Mouse (Mus musculus) frontal cortex, adult 2 months (tissue): ENCODE results near the gene Lgals3bp. TPM values are rescaled to one million over a fixed set of nuclear protein-coding genes. Genes with fewer than 3 reads are reported as not detected.
A peak's percentile ranks its signal among the peaks of the same experiment; 100 is the strongest.
"Not testable (repeated sequence)": the region's sequence is repeated elsewhere in the genome, so short reads cannot be mapped to it uniquely, and the experiment has no call there.

Experiments used
- DNase-seq, 2 experiments: peaks; one replicate each; pipeline ENCODE4 v3.0.0; 2022; ENCODE audit warnings: low spot score in 1 of 2; ENCODE audit errors: extremely low spot score in 1 of 2
- polyA plus RNA-seq: library from polyadenylated mRNA; depleted of rRNA; stranded (reverse); fragments of >200 nt; gene quantifications from 2 replicates; pipeline ENCODE4 v1.2.3, GENCODE M21; 2012

Lgals3bp gene
- polyA plus RNA-seq, 1 experiment, result 38.5 TPM

DNA sequence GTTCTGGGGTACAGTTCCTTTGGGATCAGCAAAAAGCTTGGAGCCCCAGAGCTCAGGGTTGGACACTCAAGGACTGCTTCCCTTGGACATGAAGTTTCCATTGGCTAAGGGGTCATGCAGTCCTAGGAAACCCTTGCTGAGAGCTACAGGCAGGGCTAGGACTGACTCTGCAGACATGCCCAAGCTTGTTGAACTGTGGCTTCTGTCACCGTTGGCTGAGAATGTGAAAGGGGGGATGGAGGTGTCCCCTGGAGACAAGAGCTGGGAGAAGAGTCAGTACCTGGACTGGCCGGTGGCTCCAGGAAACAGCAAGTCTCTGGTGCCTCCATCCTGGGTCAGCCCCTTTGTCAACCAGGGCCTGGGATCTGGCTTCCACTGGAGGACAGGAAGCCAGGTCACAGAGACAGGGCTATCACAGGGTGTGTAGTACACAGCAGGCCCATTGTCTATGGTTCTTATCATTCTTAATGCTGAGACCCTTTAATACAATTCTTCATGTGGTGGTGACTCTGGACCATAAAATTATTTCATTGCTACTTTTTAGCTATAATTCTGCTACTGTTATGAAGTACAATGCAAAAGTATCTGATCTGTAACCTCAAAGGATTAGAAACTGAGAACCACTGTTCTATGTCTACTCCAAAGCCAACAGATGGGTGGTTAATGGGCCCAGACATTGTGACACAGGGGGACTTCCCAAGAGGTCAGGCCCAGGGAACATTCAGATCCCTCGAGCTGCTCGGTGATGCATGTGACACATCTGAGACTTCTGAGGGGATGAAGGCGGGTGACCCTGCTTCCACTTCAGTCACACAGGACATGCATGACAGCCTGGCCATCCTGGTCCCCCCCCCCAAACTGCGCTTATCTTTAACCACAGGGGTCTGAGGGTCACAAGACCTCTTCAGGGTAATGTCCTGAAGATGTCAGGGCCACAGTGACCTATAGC, 2.3 kb upstream of the Lgals3bp start:
- DNase-seq, result no peak

DNA sequence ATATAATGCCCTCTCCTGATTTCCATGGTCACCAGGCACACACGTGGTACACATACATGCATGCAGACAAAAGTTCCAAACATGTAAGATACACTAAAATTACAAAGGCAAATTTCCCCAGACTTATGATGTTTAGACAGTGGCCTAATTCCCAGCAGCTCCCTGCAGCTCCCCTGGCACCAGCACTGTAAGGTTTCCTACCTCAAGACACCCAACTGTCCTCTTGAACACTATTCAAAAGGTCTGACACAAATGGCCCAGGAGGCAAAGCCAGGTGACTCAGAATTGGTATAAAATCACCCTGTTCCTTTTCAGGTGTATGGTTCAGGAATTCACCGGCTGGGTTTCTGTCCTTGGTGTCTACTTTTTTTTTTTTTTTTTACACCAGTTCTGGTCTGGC, 1.3 kb upstream of the Lgals3bp start:
- DNase-seq, result no peak

DNA sequence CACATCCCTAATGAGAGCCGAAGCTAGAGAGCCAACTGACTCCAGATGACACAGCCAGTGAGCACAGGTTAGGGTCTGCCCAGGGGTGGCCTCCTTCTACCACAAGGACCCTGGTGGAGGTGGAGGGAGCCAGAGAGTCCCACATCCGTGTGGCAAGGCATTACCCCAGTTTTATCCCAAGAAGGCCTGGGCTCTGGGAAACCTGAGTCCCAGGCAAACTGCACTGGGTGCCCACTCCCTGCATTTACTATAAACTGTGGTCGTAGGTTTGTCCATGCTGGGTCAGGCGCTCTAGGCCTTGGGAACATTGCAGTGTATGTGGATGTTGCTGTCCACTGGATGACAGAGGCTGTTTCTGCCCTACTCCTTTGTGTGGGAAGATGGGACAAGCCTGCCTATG, 697 bp downstream of the Lgals3bp start:
- no peak for DNase-seq

DNA sequence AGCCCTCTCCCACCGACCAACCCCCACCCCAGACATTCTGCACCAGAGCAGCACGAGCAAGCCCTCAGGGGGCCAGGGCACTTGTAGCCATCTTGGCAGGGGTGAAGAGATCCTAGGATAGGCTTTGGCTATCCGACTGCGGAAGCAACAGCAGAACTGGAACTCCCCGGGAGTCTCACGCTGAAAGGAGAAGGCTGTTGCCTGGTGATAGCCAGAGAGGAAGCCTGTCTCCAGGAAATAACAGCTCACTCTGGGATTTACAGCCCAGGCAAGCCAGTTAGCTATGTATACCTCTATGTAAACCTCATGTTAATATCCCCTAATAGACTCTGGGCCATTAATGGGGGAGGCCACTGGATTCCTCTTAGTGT, 1.3 kb downstream of the Lgals3bp start:
- no peak for DNase-seq

DNA sequence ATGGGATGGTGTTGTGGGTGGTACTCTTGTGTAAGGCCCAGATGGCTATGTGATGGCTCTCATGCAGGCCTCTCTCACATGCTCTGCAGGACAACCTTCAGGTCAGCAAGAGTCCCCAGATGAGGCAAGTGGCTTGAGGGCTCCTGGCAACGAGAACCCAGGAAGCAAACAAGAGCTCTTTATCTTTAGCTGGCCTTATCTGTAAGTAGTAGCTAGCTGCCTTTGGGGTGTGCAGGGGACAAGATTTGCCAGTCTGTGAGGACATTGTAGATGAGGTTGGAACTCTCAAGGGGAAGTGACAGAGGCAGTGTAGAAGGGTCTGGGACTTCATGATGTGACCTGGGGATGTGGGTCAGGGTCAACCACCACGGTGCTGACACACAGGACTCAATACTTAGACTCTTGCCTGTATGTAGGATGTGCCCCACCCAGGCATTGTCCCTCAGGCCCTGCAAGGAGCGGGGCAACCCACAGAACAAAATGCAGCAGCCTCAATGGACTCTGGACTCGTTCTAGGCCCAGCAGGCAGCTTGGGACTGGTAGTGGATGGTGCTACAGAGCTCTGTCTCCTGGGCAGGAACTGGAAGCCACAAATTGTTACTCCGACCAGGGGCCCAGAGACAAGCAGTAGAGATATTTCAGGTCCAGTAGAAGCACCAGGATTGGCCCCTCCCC, 1.9 kb downstream of the Lgals3bp start:
- DNase-seq, result no peak

DNA sequence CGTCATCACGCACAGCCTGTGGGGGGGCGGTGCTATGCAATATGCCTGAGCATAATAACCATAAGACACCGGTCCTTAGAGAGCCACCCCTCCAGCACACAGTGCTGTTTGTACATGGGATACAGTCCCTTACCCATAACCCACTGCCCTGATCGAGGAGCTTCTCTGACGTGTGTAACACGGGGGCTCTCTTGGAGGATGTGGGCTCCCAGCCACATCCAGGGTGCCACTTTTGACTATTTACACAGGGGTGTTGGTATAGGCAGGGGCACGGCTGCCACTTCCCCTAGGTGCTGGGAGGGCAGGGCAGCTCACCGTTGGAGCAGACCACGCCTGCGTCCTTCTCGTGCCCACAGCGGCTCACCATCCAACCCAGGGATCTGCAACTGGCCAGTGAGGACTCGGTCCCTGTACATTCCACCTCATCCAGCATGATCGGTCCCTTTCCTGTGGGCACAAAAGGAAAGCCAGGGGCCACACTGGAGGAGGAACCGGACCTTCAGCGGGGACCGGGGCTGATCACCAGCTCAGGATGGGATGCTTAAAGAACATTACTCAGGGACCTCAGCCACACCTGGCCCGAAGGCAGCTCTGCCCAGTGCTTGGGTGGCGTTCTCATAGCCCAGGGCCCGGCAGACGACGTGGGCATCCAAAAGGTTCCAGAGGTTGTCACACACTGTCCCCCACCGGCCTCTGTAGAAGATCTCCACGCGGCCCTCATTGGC, 3.9 kb downstream of the Lgals3bp start:
- DNase-seq, result no peak

DNA sequence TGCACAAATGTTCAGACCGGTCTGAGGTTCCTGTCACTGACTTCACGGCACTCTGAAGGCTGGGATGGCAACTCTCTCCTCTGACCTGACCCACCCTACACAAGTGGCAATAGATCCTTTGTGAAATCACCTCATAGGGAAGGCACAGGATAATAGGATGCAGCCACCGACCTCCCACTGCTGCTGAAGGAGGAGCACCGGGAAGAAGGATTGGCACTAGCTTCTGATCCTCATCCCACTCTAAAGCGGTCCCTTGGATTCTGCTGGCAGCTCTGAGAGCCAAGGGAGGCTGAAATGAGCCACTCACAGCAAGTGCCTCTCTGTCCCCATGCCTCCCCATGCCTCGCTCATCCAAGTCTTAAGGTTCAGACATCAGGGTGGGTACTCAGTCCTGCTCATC, 7.4 kb downstream of the Lgals3bp start:
- DNase-seq, result no peak

DNA sequence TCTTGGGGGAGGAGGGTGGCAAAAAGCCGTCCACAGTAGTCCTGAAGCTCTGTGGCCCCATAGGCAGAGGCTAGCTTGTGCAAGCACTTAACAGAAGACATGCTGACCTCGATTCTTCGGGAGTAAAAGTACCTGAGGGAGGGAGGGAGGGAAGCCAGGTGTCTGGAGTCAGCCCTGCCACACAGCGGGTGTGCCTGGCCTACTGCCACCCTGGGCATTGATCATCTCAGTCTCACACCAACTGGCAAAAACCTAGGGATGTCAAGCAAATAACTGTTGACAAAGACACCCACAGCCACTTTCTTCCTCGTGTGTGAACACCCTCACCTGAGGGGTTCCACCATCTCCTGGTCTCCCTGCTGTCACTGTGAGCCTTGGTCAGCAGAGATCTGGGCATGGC, 7.9 kb downstream of the Lgals3bp start:
- no peak for DNase-seq

DNA sequence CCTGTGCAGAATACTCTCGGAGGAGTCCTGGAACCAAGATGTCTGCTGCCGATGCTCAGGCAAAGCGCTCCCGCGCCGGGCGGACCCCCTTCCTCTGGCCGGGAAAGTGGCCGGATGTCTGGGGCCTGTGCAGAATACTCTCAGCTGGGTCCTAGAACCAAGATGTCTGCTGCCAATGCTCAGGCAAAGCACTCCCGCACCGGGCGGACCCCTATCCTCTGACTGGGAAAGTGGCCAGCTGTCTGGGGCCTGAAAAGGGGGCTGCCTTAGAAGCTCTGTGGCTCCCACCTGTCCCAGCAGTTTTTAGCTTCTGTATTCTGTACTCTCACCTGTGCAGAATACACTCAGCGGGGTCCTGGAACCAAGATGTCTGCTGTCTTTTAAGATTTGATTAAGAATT, 14.1 kb downstream of the Lgals3bp start:
- not testable (repeated sequence) for DNase-seq

DNA sequence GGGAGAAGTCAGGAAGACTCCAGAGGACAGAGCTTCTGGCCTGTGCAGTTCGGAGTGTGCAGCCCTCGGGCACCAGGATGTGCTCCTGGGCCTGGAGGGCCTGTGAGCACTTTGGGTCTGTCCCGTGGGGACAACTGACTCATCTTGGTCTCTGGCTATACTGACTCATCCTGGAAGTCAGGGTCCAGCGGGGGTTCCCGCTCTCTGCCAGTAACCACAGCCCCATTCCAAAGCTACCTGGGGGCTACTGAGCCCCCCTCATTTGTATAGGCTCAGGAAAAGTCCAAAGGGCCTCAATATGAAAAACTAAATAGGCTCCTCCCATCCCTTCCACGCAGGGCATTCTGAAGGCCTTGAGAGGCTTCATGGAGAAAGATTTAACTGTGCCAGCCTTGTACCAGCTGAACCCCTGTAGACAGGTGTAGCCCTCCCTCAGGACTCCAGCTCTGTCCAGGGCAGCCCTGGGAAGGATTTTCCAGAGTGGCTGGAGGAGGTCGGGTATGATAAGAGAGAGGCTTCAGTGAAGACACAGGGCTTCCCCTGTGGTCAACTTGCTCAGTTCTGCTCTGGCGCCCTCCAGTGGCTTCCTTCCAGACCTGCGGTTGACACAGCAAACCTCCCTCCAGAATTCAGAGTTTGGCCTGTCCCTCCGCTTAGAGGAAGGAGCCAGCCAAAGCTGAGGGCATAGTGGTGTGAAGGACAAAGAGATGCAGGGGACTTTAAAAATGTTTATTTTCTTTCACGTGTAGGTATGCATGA, 22.5 kb downstream of the Lgals3bp start:
- DNase-seq, result peak in 1 of 2 experiments; percentile 94

DNA sequence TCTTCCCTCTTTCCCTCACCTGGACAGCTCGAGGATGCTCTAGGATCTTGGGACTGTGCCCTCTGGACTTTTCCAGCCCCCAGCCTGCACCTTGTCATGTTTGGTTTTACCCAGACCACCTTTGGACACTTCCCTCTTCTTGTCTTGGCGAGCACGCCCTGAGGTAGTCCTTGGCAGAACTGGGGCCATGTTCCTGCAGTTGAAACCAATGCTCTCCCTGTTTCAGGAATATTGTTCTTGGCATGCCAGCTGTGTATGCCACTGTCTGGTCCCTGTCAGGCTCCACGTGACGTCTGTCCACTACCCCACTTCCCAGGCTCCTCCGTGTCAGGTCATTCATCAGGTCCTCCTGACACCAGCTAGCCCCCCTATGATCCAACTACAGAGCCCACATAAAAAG, 23.2 kb downstream of the Lgals3bp start:
- DNase-seq, result no peak

DNA sequence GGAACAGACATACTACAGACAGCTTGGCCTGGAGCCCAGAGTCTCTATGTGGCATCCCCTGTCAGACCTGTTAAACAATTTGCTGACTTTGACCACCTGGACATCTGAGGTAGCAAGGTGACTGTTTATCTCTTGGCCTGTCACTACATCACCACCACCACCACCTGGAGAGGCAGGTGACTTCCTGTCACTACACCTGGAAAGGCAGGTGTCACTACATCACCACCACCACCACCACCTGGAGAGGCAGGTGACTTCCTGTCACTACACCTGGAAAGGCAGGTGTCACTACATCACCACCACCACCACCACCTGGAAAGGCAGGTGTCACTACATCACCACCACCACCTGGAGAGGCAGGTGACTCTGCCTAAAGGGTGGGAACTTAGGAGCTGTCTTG, 25.6 kb downstream of the Lgals3bp start:
- not testable (repeated sequence) for DNase-seq

DNA sequence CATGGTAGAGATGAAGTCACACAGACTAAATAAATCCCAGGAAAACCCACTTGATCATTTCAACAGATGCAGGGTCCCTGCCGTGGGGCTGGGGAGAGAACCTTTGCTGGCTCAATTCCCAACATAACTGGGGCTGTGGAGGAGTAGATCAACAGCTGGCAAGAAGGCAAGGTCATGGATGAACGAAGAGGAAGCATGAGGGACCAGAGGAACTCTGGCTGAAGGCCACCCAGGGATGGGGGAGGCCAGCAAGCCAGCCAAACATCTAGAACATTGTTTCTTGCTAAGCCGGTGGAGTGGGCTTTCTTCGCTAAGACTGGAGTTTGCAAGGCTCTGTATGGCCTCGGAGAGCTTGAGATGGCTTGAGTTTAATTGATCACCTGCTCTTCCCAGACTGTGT, 26.0 kb downstream of the Lgals3bp start:
- no peak for DNase-seq

DNA sequence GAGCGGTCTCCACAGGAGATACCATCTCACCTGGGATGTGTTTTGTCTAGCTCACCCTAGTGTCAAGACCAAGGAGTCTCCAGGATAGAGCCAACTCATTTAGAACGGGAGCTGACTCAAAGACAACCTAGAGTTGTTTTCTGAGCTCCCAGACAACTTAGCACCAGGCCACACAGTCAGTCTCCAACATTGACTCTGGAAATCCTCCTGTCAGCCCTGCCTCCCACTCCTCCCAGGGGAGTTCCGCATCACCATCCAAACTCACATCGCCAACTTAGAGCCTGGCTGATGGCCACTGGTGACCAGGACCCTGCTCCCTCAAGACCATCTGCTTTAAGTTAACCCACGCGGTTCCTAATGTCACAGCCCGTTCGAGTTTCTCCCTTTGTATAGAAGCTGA, 26.4 kb downstream of the Lgals3bp start:
- DNase-seq, result no peak

DNA sequence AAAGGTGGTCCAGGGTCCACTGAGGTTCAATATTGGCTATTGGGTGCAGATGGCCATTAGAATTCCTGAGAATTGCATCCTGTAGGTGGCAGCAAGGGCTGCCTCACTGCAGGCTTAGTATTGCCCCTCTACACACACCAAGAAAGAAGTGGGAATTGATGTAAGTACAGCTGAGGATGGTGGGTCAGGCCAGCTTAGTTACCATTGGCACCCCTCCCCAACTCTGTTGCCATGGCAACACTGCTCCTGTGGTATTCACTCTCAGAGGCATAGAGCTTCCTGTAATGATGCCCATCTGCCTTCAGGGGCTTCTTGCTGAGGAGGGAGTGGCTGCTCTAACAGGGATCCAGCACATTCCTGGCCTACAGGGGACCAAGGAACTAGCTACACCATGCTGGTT, 26.9 kb downstream of the Lgals3bp start:
- DNase-seq, result no peak

DNA sequence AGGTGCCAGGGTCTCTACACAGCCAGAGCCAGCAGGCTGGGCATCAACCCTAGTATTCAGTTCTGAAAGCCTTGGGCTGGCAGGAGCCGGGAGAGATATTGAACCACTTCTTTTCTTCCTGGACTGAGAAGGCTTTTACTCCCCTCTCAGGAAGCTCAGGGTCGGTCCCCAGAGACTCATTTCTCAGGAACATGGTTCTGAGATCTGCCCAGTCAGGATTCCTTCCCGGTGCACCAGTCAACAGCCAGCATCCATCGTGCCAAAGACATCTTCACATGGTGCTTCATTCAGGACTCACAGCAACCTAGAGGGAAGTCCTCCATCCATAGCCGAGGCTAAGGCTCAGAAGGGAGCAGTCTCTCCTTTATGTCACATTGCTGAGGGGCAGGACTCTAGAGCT, 27.4 kb downstream of the Lgals3bp start:
- no peak for DNase-seq

DNA sequence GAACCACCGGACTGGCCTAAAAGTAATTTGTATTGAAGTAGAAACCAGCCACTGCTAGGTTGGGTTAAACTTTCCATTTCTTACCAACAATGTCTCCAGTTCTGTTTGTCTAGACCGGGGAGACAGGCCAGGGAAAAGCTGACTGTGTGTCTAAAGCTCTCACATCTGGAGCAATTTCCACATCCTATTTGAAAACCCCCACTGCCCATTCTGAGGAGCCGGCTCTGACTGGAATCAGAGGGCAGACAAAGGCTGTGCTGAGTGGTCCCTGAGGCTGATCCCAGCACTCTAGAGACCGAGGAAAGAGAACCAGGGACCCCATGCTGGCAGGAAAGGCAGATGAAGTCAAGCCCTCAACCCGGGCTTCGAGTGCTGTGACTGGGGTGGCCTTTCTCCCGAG, 29.3 kb downstream of the Lgals3bp start:
- no peak for DNase-seq

DNA sequence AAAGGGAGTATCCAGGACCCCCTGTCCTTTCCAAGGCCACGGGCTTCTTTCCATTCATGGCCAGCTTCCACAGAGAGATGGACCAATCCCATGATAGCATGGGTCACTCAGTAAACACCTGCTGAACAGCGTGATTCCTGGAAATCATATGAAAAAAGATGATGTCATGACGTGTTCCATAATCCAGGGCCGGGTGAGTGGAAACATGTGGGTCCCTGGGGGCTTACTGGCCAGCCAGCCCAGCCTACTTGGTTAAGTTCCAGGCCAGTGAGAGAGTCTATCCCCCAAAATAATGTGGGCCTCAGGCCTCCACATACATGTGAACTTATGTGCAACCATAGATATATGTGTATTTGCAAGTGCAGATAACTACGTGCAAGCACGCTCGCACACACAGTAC, 30.0 kb downstream of the Lgals3bp start:
- DNase-seq, result no peak

DNA sequence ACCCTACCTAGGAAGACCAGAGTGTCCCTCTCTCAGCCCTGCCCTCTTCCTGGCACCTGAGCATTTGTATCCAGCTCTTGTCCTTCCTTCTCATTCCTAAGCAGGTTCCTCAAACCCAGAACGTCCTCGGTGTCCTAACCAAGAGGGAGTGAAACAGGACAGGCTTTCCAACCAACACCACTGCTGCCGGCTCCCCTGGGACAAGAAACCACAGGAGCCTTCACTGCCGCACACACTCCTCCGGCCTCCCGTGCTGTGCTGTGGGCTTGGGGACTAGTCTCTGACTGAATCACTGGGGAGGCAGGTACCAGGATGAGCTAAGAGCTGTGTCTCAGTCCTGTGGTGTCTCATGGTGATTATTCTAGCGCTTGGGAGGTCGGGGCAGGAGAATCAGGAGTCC, 32.2 kb downstream of the Lgals3bp start:
- no peak for DNase-seq

DNA sequence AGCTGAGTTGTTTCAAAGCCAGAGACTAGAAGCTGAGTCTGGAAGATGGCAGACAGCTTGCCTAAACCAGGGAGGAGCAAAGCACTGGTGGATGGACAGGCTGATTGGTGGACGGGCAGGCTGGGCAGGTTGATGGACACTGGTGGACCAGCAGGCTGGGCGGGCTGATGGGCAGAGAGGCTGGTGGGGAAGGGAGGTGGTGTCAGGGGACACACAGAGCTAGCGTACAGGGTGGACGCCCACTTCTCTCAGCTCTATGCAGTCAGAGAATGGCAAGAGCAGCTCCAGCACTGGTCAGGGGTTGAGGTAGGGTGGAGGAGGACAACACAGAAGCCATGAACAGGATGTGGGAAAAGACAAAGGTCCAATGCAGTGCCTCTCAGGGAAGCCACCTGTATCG, 32.6 kb downstream of the Lgals3bp start:
- no peak for DNase-seq

DNA sequence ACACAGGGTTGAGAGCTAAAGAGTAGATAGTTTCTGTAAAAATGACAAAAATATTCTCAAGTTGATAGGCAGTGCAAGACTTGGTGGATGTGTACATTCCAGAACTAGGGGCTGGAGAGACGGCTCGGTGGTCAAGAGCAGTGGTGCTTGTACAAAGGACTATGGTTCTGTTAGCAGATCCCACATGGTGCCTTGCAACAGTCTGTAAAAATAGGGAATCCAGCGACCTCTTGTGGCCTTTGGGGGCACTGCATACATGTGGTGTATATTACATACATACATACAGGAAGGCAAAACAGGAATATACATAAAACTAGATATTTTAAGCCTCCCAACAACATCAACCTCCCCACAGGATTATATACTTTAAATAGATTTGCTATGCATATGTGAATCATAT, 33.6 kb downstream of the Lgals3bp start:
- DNase-seq, result no peak
